Mouse (Mus musculus) thymus, adult 18-20 months (tissue): ENCODE data around the gene AC124108.1.

ENCODE experiments used
- DNase-seq, 2 experiments: peaks; one replicate each; pipeline ENCODE4 v3.0.0; 2022; ENCODE audit warnings: mixed read lengths in 2 of 2

AC124108.1 gene

GRCm38 (mm10) chr1:132165859-132166258, 25.4 kb upstream of the AC124108.1 start:
- DNase-seq, result no peak

GRCm38 (mm10) chr1:132168115-132168767, 23.0 kb upstream of the AC124108.1 start:
- no peak for DNase-seq

- DNase-seq, result no peak
Observed at GRCm38 (mm10) chr1:132170698-132171097, 20.6 kb upstream of the AC124108.1 start.

- no peak for DNase-seq
Observed at GRCm38 (mm10) chr1:132171619-132172018, 19.6 kb upstream of the AC124108.1 start.

GRCm38 (mm10) chr1:132186303-132186702, 5.0 kb upstream of the AC124108.1 start:
- DNase-seq, result no peak

- DNase-seq, result no peak
Observed at GRCm38 (mm10) chr1:132188442-132189066, 2.7 kb upstream of the AC124108.1 start.

GRCm38 (mm10) chr1:132189231-132189630, 2.0 kb upstream of the AC124108.1 start:
- DNase-seq, result no peak

- DNase-seq, result no peak
Observed at GRCm38 (mm10) chr1:132190040-132190513, 1.2 kb upstream of the AC124108.1 start.

- no peak for DNase-seq
Observed at GRCm38 (mm10) chr1:132190621-132191092, 600 bp upstream of the AC124108.1 start.

- DNase-seq, result no peak
Observed at GRCm38 (mm10) chr1:132191786-132192680, 776 bp downstream of the AC124108.1 start.

GRCm38 (mm10) chr1:132193806-132194205, 2.5 kb downstream of the AC124108.1 start:
- no peak for DNase-seq

- no peak for DNase-seq
Observed at GRCm38 (mm10) chr1:132194624-132195023, 3.4 kb downstream of the AC124108.1 start.

- no peak for DNase-seq
Observed at GRCm38 (mm10) chr1:132195100-132195499, 3.8 kb downstream of the AC124108.1 start.

GRCm38 (mm10) chr1:132195681-132196080, 4.4 kb downstream of the AC124108.1 start:
- DNase-seq, result no peak

- DNase-seq, result no peak
Observed at GRCm38 (mm10) chr1:132196337-132196736, 5.1 kb downstream of the AC124108.1 start.

- DNase-seq, result no peak
Observed at GRCm38 (mm10) chr1:132197666-132198065, 6.4 kb downstream of the AC124108.1 start.

- DNase-seq, result no peak
Observed at GRCm38 (mm10) chr1:132198401-132199071, 7.3 kb downstream of the AC124108.1 start.

- DNase-seq, result no peak
Observed at GRCm38 (mm10) chr1:132199244-132199643, 8.0 kb downstream of the AC124108.1 start.

- no peak for DNase-seq
Observed at GRCm38 (mm10) chr1:132199934-132200333, 8.7 kb downstream of the AC124108.1 start.

GRCm38 (mm10) chr1:132200562-132201510, 9.6 kb downstream of the AC124108.1 start:
- no peak for DNase-seq

- DNase-seq, result no peak
Observed at GRCm38 (mm10) chr1:132201511-132201860, 10.2 kb downstream of the AC124108.1 start.

- no peak for DNase-seq
Observed at GRCm38 (mm10) chr1:132201936-132202335, 10.7 kb downstream of the AC124108.1 start.
